Mouse (Mus musculus) midbrain, embryonic 12.5 days (tissue): ENCODE measurements around the gene Aloxe3. TPM values are rescaled to one million over a fixed set of nuclear protein-coding genes. Genes with fewer than 3 reads are reported as not detected.

ENCODE experiments used
- ATAC-seq: fragments of 200-750 bp; cut with Nextera tagmentation; 2 replicates; pipeline ENCODE4 v1.8.0; 2017; ENCODE audit warnings: low read depth, moderate TSS enrichment, moderate library complexity; ENCODE audit not compliant: low FRiP score
- H3K27ac ChIP-seq: fragments of 300-500 bp; sonication (generic); replicated peaks from 2 replicates; pipeline ENCODE4 v1.5.1; 2016; ENCODE audit warnings: mild to moderate bottlenecking
- H3K27me3 ChIP-seq: fragments of 300-500 bp; sonication (generic); 2 replicates; pipeline ENCODE4 v1.6.1; 2016; ENCODE audit warnings: mild to moderate bottlenecking
- H3K36me3 ChIP-seq: fragments of 300-500 bp; sonication (generic); 2 replicates; pipeline ENCODE4 v1.6.1; 2016
- H3K4me1 ChIP-seq: fragments of 300-500 bp; sonication (generic); 2 replicates; pipeline ENCODE4 v1.6.1; 2016
- H3K4me2 ChIP-seq: fragments of 300-500 bp; sonication (generic); replicated peaks from 2 replicates; pipeline ENCODE4 v1.6.1; 2016; ENCODE audit warnings: mild to moderate bottlenecking, moderate library complexity
- H3K4me3 ChIP-seq: fragments of 300-500 bp; sonication (generic); 2 replicates; pipeline ENCODE4 v1.5.1; 2016; ENCODE audit warnings: mild to moderate bottlenecking
- H3K9ac ChIP-seq: fragments of 300-500 bp; sonication (generic); replicated peaks from 2 replicates; pipeline ENCODE4 v1.6.1; 2016; ENCODE audit warnings: mild to moderate bottlenecking, moderate library complexity
- H3K9me3 ChIP-seq: fragments of 300-500 bp; sonication (generic); 2 replicates; pipeline ENCODE4 v1.6.1; 2016; ENCODE audit warnings: mild to moderate bottlenecking
- WGBS: fragments of 180-500 bp; shearing (Covaris S2); methylation state at CpG from one replicate; pipeline ENCODE4 v1.1.7; 2016; 5-methylcytosine and 5-hydroxymethylcytosine counted together
- polyA plus RNA-seq: library from polyadenylated mRNA; unstranded; fragments of >200 nt; fragmentation: Nextera tagmentation; extraction: Ambion mirVana; gene quantifications from 2 replicates; pipeline ENCODE4 v1.2.1, GENCODE M21; 2016

Aloxe3 gene
- polyA plus RNA-seq, 1 experiment from 2014 or later, result 0.66 TPM

- WGBS, result 89% methylated on average over 15 of the region's 15 CpGs
- peaks cover 79% of the 10 kb centered on the region for H3K36me3 ChIP-seq
- no peak overlapping the region for H3K9ac ChIP-seq
- H3K27ac ChIP-seq, result no peak overlapping the region
- no peak for ATAC-seq
- no peaks in the 10 kb centered on the region for H3K27me3 ChIP-seq
- H3K4me3 ChIP-seq, result no peak overlapping the region
- peaks cover 21% of the 10 kb centered on the region for H3K4me1 ChIP-seq
- no peaks in the 10 kb centered on the region for H3K9me3 ChIP-seq
- no peak overlapping the region for H3K4me2 ChIP-seq
Observed at GRCm38 (mm10) chr11:69103531-69104435, 21.9 kb upstream of the Aloxe3 start.

- no peak overlapping the region for H3K4me3 ChIP-seq
- H3K27me3 ChIP-seq, result no peaks in the 10 kb centered on the region
- H3K9me3 ChIP-seq, result no peaks in the 10 kb centered on the region
- H3K27ac ChIP-seq, result no peak overlapping the region
- H3K4me1 ChIP-seq, result peaks cover 14% of the 10 kb centered on the region
- H3K36me3 ChIP-seq, result peaks cover 86% of the 10 kb centered on the region
- H3K4me2 ChIP-seq, result no peak overlapping the region
- no peak overlapping the region for H3K9ac ChIP-seq
- no peak for ATAC-seq
- 89% methylated on average over 14 of the region's 14 CpGs for WGBS
Observed at GRCm38 (mm10) chr11:69104487-69104886, 21.2 kb upstream of the Aloxe3 start.

- ATAC-seq, result no peak
- no peak overlapping the region for H3K27ac ChIP-seq
- 96% methylated on average over 6 of the region's 6 CpGs for WGBS
- no peaks in the 10 kb centered on the region for H3K27me3 ChIP-seq
- H3K4me1 ChIP-seq, result peaks cover 8% of the 10 kb centered on the region
- H3K36me3 ChIP-seq, result peaks cover 87% of the 10 kb centered on the region
- H3K9me3 ChIP-seq, result no peaks in the 10 kb centered on the region
- H3K4me2 ChIP-seq, result no peak overlapping the region
- H3K4me3 ChIP-seq, result no peak overlapping the region
- no peak overlapping the region for H3K9ac ChIP-seq
Observed at GRCm38 (mm10) chr11:69105227-69105626, 20.5 kb upstream of the Aloxe3 start.

GRCm38 (mm10) chr11:69105796-69106195, 19.9 kb upstream of the Aloxe3 start:
- Histone ChIP-seq H3K36me3 (peaks cover 87% of the 10 kb centered on the region), H3K4me2 (no peak overlapping the region), H3K4me1 (0 out of 2 replicates have a peak, but pooled peaks cover 2% of the 10 kb centered on the region), H3K9ac (no peak overlapping the region), H3K4me3 (no peak overlapping the region), H3K27me3 (no peaks in the 10 kb centered on the region), H3K9me3 (no peaks in the 10 kb centered on the region), H3K27ac (no peak overlapping the region)
- ATAC-seq, result no peak
- WGBS, result 81% methylated on average over 2 of the region's 2 CpGs

GRCm38 (mm10) chr11:69106299-69106698, 19.4 kb upstream of the Aloxe3 start:
- 89% methylated on average over 11 of the region's 11 CpGs for WGBS
- Histone ChIP-seq H3K27ac (no peak overlapping the region), H3K27me3 (peaks cover under 1% of the 10 kb centered on the region; the same call in 1 of the 2 replicates), H3K9ac (no peak overlapping the region), H3K9me3 (no peaks in the 10 kb centered on the region), H3K4me1 (peaks cover under 1% of the 10 kb centered on the region; the same call in 1 of the 2 replicates), H3K4me3 (no peak overlapping the region), H3K36me3 (peaks cover 82% of the 10 kb centered on the region), H3K4me2 (no peak overlapping the region)
- no peak for ATAC-seq

GRCm38 (mm10) chr11:69106842-69107241, 18.9 kb upstream of the Aloxe3 start:
- Histone ChIP-seq H3K27me3 (peaks cover 6% of the 10 kb centered on the region; the same call in 1 of the 2 replicates), H3K9ac (no peak overlapping the region), H3K4me3 (no peak overlapping the region), H3K36me3 (peaks cover 76% of the 10 kb centered on the region), H3K4me2 (no peak overlapping the region), H3K27ac (no peak overlapping the region), H3K9me3 (no peaks in the 10 kb centered on the region), H3K4me1 (peaks cover 5% of the 10 kb centered on the region; the same call in 1 of the 2 replicates)
- 85% methylated on average over 11 of the region's 11 CpGs for WGBS
- no peak for ATAC-seq

- H3K9me3 ChIP-seq, result no peaks in the 10 kb centered on the region
- no peak overlapping the region for H3K27ac ChIP-seq
- peaks cover 15% of the 10 kb centered on the region for H3K27me3 ChIP-seq
- H3K36me3 ChIP-seq, result peaks cover 68% of the 10 kb centered on the region
- H3K4me3 ChIP-seq, result no peak overlapping the region
- no peak overlapping the region for H3K9ac ChIP-seq
- no peak for ATAC-seq
- H3K4me2 ChIP-seq, result no peak overlapping the region
- peaks cover 5% of the 10 kb centered on the region; the same call in 1 of the 2 replicates for H3K4me1 ChIP-seq
- 93% methylated on average over 11 of the region's 11 CpGs for WGBS
Observed at GRCm38 (mm10) chr11:69107676-69108075, 18.0 kb upstream of the Aloxe3 start.

GRCm38 (mm10) chr11:69108223-69108622, 17.5 kb upstream of the Aloxe3 start:
- Histone ChIP-seq H3K27ac (no peak overlapping the region), H3K36me3 (peaks cover 63% of the 10 kb centered on the region), H3K4me2 (no peak overlapping the region), H3K27me3 (peaks cover 18% of the 10 kb centered on the region), H3K4me3 (no peak overlapping the region), H3K9ac (no peak overlapping the region), H3K9me3 (no peaks in the 10 kb centered on the region), H3K4me1 (peaks cover 5% of the 10 kb centered on the region; the same call in 1 of the 2 replicates)
- 93% methylated on average over 9 of the region's 9 CpGs for WGBS
- ATAC-seq, result no peak

- no peak overlapping the region for H3K4me2 ChIP-seq
- H3K36me3 ChIP-seq, result peaks cover 52% of the 10 kb centered on the region
- 87% methylated on average over 13 of the region's 13 CpGs for WGBS
- H3K27me3 ChIP-seq, result peaks cover 25% of the 10 kb centered on the region
- ATAC-seq, result no peak
- 0 out of 2 replicates have a peak overlapping the region, but pooled peaks have one; percentile 2 for H3K4me3 ChIP-seq
- H3K27ac ChIP-seq, result no peak overlapping the region
- no peaks in the 10 kb centered on the region for H3K9me3 ChIP-seq
- peaks cover 5% of the 10 kb centered on the region; the same call in 1 of the 2 replicates for H3K4me1 ChIP-seq
- H3K9ac ChIP-seq, result no peak overlapping the region
Observed at GRCm38 (mm10) chr11:69109032-69109900, 16.4 kb upstream of the Aloxe3 start.

- Histone ChIP-seq H3K36me3 (peaks cover 41% of the 10 kb centered on the region), H3K27me3 (peaks cover 36% of the 10 kb centered on the region), H3K9me3 (no peaks in the 10 kb centered on the region), H3K4me3 (peak overlapping the region; percentile 52), H3K9ac (peak overlapping the region; percentile 28; the same call in 1 of the 2 replicates), H3K4me1 (peaks cover 5% of the 10 kb centered on the region; the same call in 1 of the 2 replicates), H3K27ac (no peak overlapping the region), H3K4me2 (peak overlapping the region; percentile 52)
- WGBS, result 1% methylated on average over 30 of the region's 30 CpGs
- ATAC-seq, result peak; percentile 38; the same call in 1 of the 2 replicates
Observed at GRCm38 (mm10) chr11:69110319-69111046, 15.2 kb upstream of the Aloxe3 start.
